Mouse (Mus musculus) left cerebral cortex, postnatal 14 days (tissue): ENCODE measurements around the gene Olfr1258. TPM values are rescaled to one million over a fixed set of nuclear protein-coding genes. Genes with fewer than 3 reads are reported as not detected.
"Not testable (repeated sequence)": the region's sequence is repeated elsewhere in the genome, so short reads cannot be mapped to it uniquely, and the experiment has no call there.

Source experiments
- DNase-seq, 2 experiments: peaks; one replicate each; pipeline ENCODE4 v3.0.0; 2021 to 2022; ENCODE audit warnings: low spot score in 2 of 2, mixed read lengths in 1 of 2
- intact Hi-C: fragments of 180-260 bp; cut with DNase I; formaldehyde crosslinking; loops from one replicate; pipeline ENCODE4 v1.15.1; 2025
- long read RNA-seq, 2 experiments: library from polyadenylated mRNA; stranded (forward); transcript quantifications; one replicate each; pipeline ENCODE4 v2.0.0; 2021
- total RNA-seq, 2 experiments: library from RNA; stranded (reverse); gene quantifications; 2 replicates each; pipeline ENCODE4 v1.2.3; 2021

Gene Olfr1258
- not detected for total RNA-seq
- long read RNA-seq, experiment 1: 0 reads
- long read RNA-seq, experiment 2: 0 reads

DNA sequence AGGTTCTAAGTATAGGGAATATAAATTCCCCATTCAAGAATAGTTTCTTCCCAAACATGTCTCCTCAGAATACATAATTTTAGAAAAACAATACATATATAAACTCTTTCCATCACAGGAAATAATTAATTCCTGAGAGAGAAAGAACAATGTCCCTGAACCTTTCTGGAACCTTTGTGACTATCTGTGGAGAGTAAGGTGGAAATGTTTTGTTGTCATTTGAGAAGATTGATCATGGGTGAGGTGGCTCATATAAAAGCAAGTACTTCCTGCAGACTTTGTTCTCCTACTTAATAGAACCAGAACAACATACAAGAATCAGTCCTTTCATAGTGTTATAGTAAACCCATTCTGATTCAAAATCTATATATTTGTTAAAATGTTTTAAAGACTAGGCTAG, at the start of gene Olfr1258:
TSS of gene Olfr1258 (plus strand) at position 301 of the 400 bp plus-strand sequence.
- DNase-seq: no peak

DNA sequence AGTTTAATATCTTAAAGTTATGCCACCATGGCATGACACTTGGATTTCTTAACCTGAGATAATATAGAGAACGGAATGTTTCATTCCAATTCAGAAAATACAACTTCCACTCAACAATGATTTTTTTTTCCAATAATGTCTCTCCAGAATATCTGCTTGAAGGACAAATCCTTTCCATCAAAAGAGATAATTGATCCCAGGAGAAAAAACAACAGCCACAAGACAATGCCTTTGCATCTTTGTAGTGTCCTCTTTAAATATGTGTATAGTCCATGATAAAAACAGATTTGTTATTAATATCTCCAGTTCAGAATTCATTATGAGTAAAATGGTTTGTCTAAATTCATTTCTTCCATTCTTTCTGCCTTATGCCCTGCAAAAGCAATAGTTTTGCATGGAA, 49.0 kb upstream of the Olfr1258 start, which contains the start of gene Olfr1257:
TSS of gene Olfr1257 (plus strand) at position 301 of the 400 bp plus-strand sequence.
- intact Hi-C loops: no loop called here

More for the DNA sequence above, at the start of gene Olfr1258:
- intact Hi-C loops: no loop called here

DNA sequence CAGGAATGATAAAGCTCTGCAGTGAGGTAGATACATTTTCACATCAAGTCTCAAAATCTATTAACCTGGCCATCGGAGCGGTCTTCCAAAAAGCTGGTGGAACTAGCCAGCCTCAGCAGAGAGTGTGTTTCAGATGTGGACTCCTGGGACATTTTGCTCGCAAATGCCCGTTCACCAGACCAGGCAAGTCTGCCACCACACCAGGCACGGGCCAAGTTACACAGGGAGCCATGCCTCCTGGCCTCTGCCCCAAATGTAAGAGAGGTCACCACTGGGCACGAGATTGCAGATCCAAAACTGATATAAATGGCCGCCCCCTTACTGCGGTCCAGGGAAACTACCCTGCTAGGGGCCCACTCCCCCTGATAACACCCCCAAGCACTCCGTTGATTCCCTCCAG, 14.5 kb upstream of the Olfr1258 start:
- DNase-seq, intact Hi-C loops: not testable (repeated sequence)

More for the DNA sequence above, 49.0 kb upstream of the Olfr1258 start, which contains the start of gene Olfr1257:
- DNase-seq: no peak

DNA sequence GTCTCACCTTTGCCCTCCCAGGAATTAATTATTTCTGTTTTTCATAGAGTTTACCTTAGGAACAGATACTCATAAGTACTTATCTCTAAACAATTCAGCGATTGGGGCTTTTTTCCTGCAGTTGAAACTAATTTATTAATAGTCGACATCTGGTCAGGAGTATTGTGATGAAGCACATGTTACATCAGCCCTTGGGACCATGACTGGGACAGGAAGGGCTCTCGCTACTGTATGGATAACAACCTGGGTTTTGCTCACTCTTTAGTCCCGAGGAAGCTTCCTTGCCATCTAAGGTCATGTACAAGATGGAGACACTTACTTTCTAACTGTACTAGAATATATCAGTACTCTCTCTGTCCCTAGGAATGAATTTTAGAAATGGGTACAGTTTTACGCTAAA, 21.5 kb downstream of the Olfr1258 start, which contains the start of gene Olfr1259:
TSS of gene Olfr1259 (minus strand) at position 101 of the 400 bp plus-strand sequence.
- intact Hi-C loops: no loop called here
- no peak for DNase-seq

DNA sequence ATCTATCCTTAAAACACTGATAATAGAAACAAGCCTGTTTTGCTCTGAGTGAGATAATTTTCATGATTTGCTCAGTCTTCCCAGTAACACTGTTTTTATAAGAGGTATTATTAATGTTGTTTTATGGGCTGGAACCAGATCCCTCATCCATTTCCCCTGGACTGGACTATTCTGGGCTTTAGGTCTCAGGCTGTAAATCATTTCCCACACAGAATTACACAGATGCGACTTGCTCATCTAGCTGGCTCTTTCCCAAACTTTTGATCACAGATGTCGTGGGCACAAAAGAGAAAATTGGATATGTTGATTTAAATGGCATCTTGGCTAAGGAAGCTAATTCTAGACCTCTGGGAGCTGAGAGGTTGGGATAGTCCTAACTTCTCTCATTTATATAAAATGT, 47.1 kb downstream of the Olfr1258 start, which contains the start of gene Olfr1260:
TSS of gene Olfr1260 (plus strand) at position 157 of the 400 bp plus-strand sequence.
- peak in 1 of 2 experiments; percentile 20 for DNase-seq

DNA sequence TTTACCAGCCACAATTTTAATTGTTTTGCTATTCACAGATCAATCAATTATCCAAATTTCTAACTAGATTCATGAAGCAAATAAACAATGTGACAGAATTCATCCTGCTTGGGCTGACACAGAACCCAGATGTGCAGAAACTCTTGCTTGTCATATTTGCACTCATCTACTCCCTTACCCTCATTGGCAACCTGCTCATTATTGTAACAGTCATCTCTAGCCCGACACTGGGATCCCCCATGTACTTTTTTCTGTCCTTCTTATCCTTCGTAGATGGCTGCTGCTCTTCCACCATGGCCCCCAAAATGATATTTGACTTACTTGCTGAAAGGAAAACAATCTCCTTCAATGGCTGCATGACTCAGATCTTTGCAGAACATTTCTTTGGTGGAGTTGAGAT, 50.6 kb downstream of the Olfr1258 start:
- DNase-seq: no peak
- intact Hi-C loops: no loop called here

More for the DNA sequence above, 47.1 kb downstream of the Olfr1258 start, which contains the start of gene Olfr1260:
- intact Hi-C loops: no loop called here

Other genes starting within 250 kb of the Olfr1258 start
- gene Olfr1252, start 202.3 kb upstream of the Olfr1258 start, total RNA-seq: not detected
- not detected for gene Olfr1253, start 170.2 kb upstream of the Olfr1258 start, total RNA-seq
- not detected for gene Olfr1254, start 133.7 kb upstream of the Olfr1258 start, total RNA-seq
- not detected for gene Olfr1255, start 115.3 kb upstream of the Olfr1258 start, total RNA-seq
- under 1 TPM in 1 of 2 experiments, not detected in 1; 0.04 TPM for gene Olfr1256, start 85.8 kb upstream of the Olfr1258 start, total RNA-seq
- not detected for gene Olfr48, start 79.1 kb upstream of the Olfr1258 start, total RNA-seq
- gene Olfr1257, start 48.9 kb upstream of the Olfr1258 start, total RNA-seq: not detected
- gene Olfr1259, start 21.4 kb downstream of the Olfr1258 start, total RNA-seq: not detected
- not detected for gene Olfr1260, start 47.0 kb downstream of the Olfr1258 start, total RNA-seq
- gene Olfr1261, start 63.9 kb downstream of the Olfr1258 start, total RNA-seq: not detected
- not detected for gene Olfr1262, start 72.8 kb downstream of the Olfr1258 start, total RNA-seq
- not detected for gene Olfr1263, start 84.8 kb downstream of the Olfr1258 start, total RNA-seq
- not detected for gene Olfr1264, start 98.3 kb downstream of the Olfr1258 start, total RNA-seq
- gene Olfr1265, start 108.0 kb downstream of the Olfr1258 start, total RNA-seq: not detected
- gene Olfr140, start 136.3 kb downstream of the Olfr1258 start, total RNA-seq: not detected
- not detected for gene Olfr1269, start 194.1 kb downstream of the Olfr1258 start, total RNA-seq
- not detected for gene Olfr32, start 215.0 kb downstream of the Olfr1258 start, total RNA-seq
- gene Olfr1270, start 225.8 kb downstream of the Olfr1258 start, total RNA-seq: not detected